Mouse (Mus musculus): ENCODE results near the gene Gm28042. TPM values are rescaled to one million over a fixed set of nuclear protein-coding genes. Genes with fewer than 3 reads are reported as not detected.

Gene Gm28042
- polyA plus RNA-seq, 1 experiment from 2014 or later: 2.4 TPM

DNA sequence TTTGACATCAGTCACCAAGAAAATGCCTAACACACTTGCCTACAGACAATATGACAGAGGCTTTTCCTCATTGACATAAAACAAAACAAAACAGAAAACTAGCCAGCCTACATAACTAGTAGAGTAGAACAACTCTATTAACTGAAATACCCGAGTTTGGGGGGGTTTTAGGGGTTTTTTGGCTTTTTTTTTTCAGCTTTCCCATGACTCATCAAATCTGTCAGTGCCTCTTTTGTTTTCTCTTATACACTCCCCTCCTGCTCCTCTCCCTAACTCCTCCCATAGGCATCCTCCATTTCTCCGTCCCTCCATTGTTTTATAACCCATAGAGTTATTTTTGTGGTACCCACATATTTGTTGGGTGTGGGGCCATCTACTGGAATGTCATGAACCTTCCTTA, 33.8 kb upstream of the Gm28042 start:
- WGBS: 64% methylated on average over 2 of the region's 2 CpGs
- ATAC-seq (ENCODE audit: insufficient read depth, low FRiP score): no peak

DNA sequence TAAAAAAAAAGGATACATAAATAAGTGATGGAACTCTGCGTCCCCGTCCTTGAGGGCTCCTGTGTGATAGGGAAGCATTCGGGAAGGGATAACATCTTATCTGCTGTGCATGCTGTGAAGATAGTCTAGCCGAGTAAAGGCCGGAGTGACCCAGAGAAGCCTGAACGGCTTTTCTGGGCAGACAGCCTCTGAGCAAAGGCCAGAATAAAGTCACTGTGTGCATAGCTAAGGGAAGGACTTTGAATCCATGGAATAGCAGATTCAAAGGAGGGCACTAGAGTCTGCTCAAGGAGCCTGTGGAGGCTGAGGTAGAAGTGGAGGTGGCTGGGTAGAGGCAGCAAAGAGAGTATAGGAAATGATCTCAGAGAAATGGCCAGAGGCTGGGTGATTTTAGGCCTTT, 32.5 kb upstream of the Gm28042 start:
- H3K4me1 ChIP-seq (ENCODE audit: control insufficient read depth, insufficient read depth, low read length): peaks cover 16% of the 10 kb centered on the region
- H3K27ac ChIP-seq (ENCODE audit: low read length): peak overlapping the region; percentile 88
- no peak overlapping the region for H3K4me2 ChIP-seq (ENCODE audit: low read depth, low read length)
- no peak for ATAC-seq (ENCODE audit: insufficient read depth, low FRiP score)
- no peak overlapping the region; the same call in 1 of the 2 replicates for H3K9ac ChIP-seq (ENCODE audit: low read length)
- no peaks in the 10 kb centered on the region for H3K27me3 ChIP-seq (ENCODE audit: control insufficient read depth, insufficient read depth, low read length)
- WGBS: 73% methylated on average over 6 of the region's 6 CpGs
- no peaks in the 10 kb centered on the region for H3K36me3 ChIP-seq (ENCODE audit: control insufficient read depth, insufficient read depth, low read length)
- H3K4me3 ChIP-seq (replicated peaks; ENCODE audit: low read length): no peak overlapping the region
- no peaks in the 10 kb centered on the region for H3K9me3 ChIP-seq (replicated peaks; ENCODE audit: control insufficient read depth, low read length)

More for the DNA sequence above, 33.8 kb upstream of the Gm28042 start:
- Histone ChIP-seq H3K4me3 (replicated peaks; ENCODE audit: low read length) (no peak overlapping the region), H3K9ac (ENCODE audit: low read length) (no peak overlapping the region), H3K27ac (ENCODE audit: low read length) (no peak overlapping the region), H3K36me3 (ENCODE audit: control insufficient read depth, insufficient read depth, low read length) (no peaks in the 10 kb centered on the region), H3K27me3 (ENCODE audit: control insufficient read depth, insufficient read depth, low read length) (no peaks in the 10 kb centered on the region), H3K9me3 (replicated peaks; ENCODE audit: control insufficient read depth, low read length) (no peaks in the 10 kb centered on the region), H3K4me2 (ENCODE audit: low read depth, low read length) (no peak overlapping the region), H3K4me1 (ENCODE audit: control insufficient read depth, insufficient read depth, low read length) (peaks cover 16% of the 10 kb centered on the region)

- Histone ChIP-seq H3K4me1 (ENCODE audit: control insufficient read depth, insufficient read depth, low read length) (peaks cover 16% of the 10 kb centered on the region), H3K4me3 (replicated peaks; ENCODE audit: low read length) (no peak overlapping the region), H3K27ac (ENCODE audit: low read length) (peak overlapping the region; percentile 88), H3K9ac (ENCODE audit: low read length) (peak overlapping the region; percentile 51; the same call in 1 of the 2 replicates), H3K36me3 (ENCODE audit: control insufficient read depth, insufficient read depth, low read length) (no peaks in the 10 kb centered on the region), H3K27me3 (ENCODE audit: control insufficient read depth, insufficient read depth, low read length) (no peaks in the 10 kb centered on the region), H3K9me3 (replicated peaks; ENCODE audit: control insufficient read depth, low read length) (no peaks in the 10 kb centered on the region), H3K4me2 (ENCODE audit: low read depth, low read length) (0 out of 2 replicates have a peak overlapping the region, but pooled peaks have one; percentile 11)
- no peak for ATAC-seq (ENCODE audit: insufficient read depth, low FRiP score)
- WGBS: 40% methylated on average over 9 of the region's 9 CpGs
Observed at GRCm38 (mm10) chr2:119995391-119996281, 31.7 kb upstream of the Gm28042 start.

DNA sequence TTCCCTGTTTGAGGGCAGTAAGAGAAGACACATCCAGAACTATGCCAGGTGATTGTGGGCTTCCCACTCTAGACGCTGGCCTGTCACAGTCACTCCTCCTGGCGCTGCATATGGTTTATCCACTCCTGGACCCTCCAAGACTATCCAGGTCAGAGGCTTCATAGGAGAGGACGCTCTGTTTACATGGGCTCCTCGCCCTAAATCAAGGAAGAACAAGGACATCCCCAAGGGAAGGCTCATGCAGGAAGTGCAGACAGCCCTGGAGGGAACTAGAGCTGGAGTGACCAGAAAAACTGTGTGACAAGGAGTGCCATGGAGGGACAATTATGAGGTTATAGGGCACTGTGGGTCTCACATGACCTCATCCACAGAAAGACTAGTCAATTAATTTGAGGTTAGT, 29.9 kb upstream of the Gm28042 start:
- Histone ChIP-seq H3K9ac (ENCODE audit: low read length) (no peak overlapping the region), H3K27me3 (ENCODE audit: control insufficient read depth, insufficient read depth, low read length) (no peaks in the 10 kb centered on the region), H3K9me3 (replicated peaks; ENCODE audit: control insufficient read depth, low read length) (no peaks in the 10 kb centered on the region), H3K4me2 (ENCODE audit: low read depth, low read length) (no peak overlapping the region), H3K4me3 (replicated peaks; ENCODE audit: low read length) (no peak overlapping the region), H3K27ac (ENCODE audit: low read length) (no peak overlapping the region), H3K36me3 (ENCODE audit: control insufficient read depth, insufficient read depth, low read length) (no peaks in the 10 kb centered on the region), H3K4me1 (ENCODE audit: control insufficient read depth, insufficient read depth, low read length) (peaks cover 16% of the 10 kb centered on the region)
- WGBS: 84% methylated on average over 4 of the region's 4 CpGs
- ATAC-seq (ENCODE audit: insufficient read depth, low FRiP score): no peak

DNA sequence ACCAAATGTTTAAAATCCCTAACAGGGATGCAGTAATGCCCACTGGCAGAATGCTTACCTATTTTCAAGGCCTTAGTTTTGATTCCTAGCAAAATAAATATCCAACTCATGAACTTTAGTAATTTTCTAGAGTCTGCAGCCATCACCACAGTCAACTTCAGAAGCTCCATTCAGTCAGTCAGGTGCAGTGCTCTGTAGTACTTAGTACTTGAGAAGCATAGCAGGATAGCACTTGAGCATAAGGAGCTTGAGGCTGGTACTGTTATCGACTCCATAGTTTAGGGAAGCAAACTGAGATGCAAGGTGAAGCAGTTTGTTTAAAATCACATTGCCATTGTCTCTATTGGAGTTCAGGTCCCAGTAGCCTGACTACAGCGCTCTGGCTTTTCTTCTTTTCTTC, 27.6 kb upstream of the Gm28042 start:
- no peak for ATAC-seq (ENCODE audit: insufficient read depth, low FRiP score)
- H3K4me2 ChIP-seq (ENCODE audit: low read depth, low read length): no peak overlapping the region
- H3K4me1 ChIP-seq (ENCODE audit: control insufficient read depth, insufficient read depth, low read length): peaks cover 16% of the 10 kb centered on the region
- no peak overlapping the region for H3K4me3 ChIP-seq (replicated peaks; ENCODE audit: low read length)
- H3K27me3 ChIP-seq (ENCODE audit: control insufficient read depth, insufficient read depth, low read length): no peaks in the 10 kb centered on the region
- H3K9ac ChIP-seq (ENCODE audit: low read length): no peak overlapping the region
- no peaks in the 10 kb centered on the region for H3K36me3 ChIP-seq (ENCODE audit: control insufficient read depth, insufficient read depth, low read length)
- no peaks in the 10 kb centered on the region for H3K9me3 ChIP-seq (replicated peaks; ENCODE audit: control insufficient read depth, low read length)
- H3K27ac ChIP-seq (ENCODE audit: low read length): no peak overlapping the region
- WGBS: 93% methylated on average over 2 of the region's 2 CpGs

- no peak for ATAC-seq (ENCODE audit: insufficient read depth, low FRiP score)
- Histone ChIP-seq H3K9me3 (replicated peaks; ENCODE audit: control insufficient read depth, low read length) (no peaks in the 10 kb centered on the region), H3K4me2 (ENCODE audit: low read depth, low read length) (no peak overlapping the region), H3K9ac (ENCODE audit: low read length) (no peak overlapping the region), H3K36me3 (ENCODE audit: control insufficient read depth, insufficient read depth, low read length) (no peaks in the 10 kb centered on the region), H3K4me3 (replicated peaks; ENCODE audit: low read length) (no peak overlapping the region), H3K27ac (ENCODE audit: low read length) (no peak overlapping the region), H3K4me1 (ENCODE audit: control insufficient read depth, insufficient read depth, low read length) (peaks cover 4% of the 10 kb centered on the region), H3K27me3 (ENCODE audit: control insufficient read depth, insufficient read depth, low read length) (no peaks in the 10 kb centered on the region)
- WGBS: 59% methylated on average over 3 of the region's 3 CpGs
Observed at GRCm38 (mm10) chr2:120000882-120001584, 26.3 kb upstream of the Gm28042 start.

DNA sequence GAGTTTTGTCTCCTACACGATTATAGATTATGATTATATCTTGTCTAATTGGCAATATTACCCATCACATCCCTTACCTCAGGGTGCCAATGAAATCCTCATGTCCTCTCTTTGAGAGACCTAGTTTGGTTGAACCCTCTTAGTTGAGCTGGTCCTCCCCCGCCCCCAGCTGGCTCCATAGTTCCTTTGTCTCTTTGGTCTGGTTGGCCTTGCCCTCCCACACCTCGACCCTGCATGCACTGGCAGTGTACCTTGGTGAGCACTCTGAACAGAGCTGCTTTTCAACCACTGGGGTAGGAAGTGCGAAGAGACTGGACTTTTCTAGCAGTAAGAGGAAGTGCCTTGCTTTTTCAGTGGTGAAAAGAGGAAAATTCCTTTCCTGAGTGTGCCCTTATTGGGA, 25.3 kb upstream of the Gm28042 start:
- no peak overlapping the region for H3K4me2 ChIP-seq (ENCODE audit: low read depth, low read length)
- H3K27ac ChIP-seq (ENCODE audit: low read length): no peak overlapping the region
- WGBS: 70% methylated on average over 4 of the region's 4 CpGs
- H3K9ac ChIP-seq (ENCODE audit: low read length): no peak overlapping the region
- no peak overlapping the region for H3K4me3 ChIP-seq (replicated peaks; ENCODE audit: low read length)
- no peak for ATAC-seq (ENCODE audit: insufficient read depth, low FRiP score)
- H3K4me1 ChIP-seq (ENCODE audit: control insufficient read depth, insufficient read depth, low read length): no peaks in the 10 kb centered on the region
- no peaks in the 10 kb centered on the region for H3K36me3 ChIP-seq (ENCODE audit: control insufficient read depth, insufficient read depth, low read length)
- no peaks in the 10 kb centered on the region for H3K9me3 ChIP-seq (replicated peaks; ENCODE audit: control insufficient read depth, low read length)
- H3K27me3 ChIP-seq (ENCODE audit: control insufficient read depth, insufficient read depth, low read length): no peaks in the 10 kb centered on the region

- H3K4me1 ChIP-seq (ENCODE audit: control insufficient read depth, insufficient read depth, low read length): no peaks in the 10 kb centered on the region
- H3K36me3 ChIP-seq (ENCODE audit: control insufficient read depth, insufficient read depth, low read length): no peaks in the 10 kb centered on the region
- no peak overlapping the region for H3K9ac ChIP-seq (ENCODE audit: low read length)
- ATAC-seq (ENCODE audit: insufficient read depth, low FRiP score): no peak
- WGBS: 86% methylated on average over 2 of the region's 2 CpGs
- no peaks in the 10 kb centered on the region for H3K9me3 ChIP-seq (replicated peaks; ENCODE audit: control insufficient read depth, low read length)
- H3K4me3 ChIP-seq (replicated peaks; ENCODE audit: low read length): no peak overlapping the region
- no peak overlapping the region for H3K27ac ChIP-seq (ENCODE audit: low read length)
- H3K4me2 ChIP-seq (ENCODE audit: low read depth, low read length): no peak overlapping the region
- no peaks in the 10 kb centered on the region for H3K27me3 ChIP-seq (ENCODE audit: control insufficient read depth, insufficient read depth, low read length)
Observed at GRCm38 (mm10) chr2:120003970-120004369, 23.3 kb upstream of the Gm28042 start.

DNA sequence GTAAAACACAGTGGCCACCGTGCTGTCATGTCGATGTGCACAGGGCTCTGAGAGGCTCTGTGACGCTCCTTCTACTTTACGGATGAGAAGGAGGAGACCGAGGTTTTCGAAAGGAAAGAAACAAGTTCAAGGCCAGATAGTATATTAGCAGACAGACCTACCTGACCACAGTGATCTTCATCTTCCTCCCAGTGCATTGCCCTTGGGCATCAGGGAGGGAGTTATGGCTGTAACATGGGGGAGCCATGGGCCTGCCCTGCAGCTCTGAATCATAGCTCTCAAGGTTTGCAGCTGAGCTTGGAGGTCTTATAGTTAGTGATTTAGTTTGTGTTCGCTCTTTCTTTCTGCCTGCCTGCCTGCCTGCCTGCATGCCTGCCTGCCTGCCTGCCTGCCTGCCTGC, 20.6 kb upstream of the Gm28042 start:
- H3K27me3 ChIP-seq (ENCODE audit: control insufficient read depth, insufficient read depth, low read length): no peaks in the 10 kb centered on the region
- H3K36me3 ChIP-seq (ENCODE audit: control insufficient read depth, insufficient read depth, low read length): no peaks in the 10 kb centered on the region
- H3K9me3 ChIP-seq (replicated peaks; ENCODE audit: control insufficient read depth, low read length): no peaks in the 10 kb centered on the region
- no peak overlapping the region for H3K4me3 ChIP-seq (replicated peaks; ENCODE audit: low read length)
- no peak overlapping the region for H3K9ac ChIP-seq (ENCODE audit: low read length)
- ATAC-seq (ENCODE audit: insufficient read depth, low FRiP score): no peak
- no peaks in the 10 kb centered on the region for H3K4me1 ChIP-seq (ENCODE audit: control insufficient read depth, insufficient read depth, low read length)
- 88% methylated on average over 7 of the region's 7 CpGs for WGBS
- no peak overlapping the region for H3K27ac ChIP-seq (ENCODE audit: low read length)
- H3K4me2 ChIP-seq (ENCODE audit: low read depth, low read length): no peak overlapping the region
